Mouse (Mus musculus): Measurements from ENCODE around the gene Hoxc13.

DNA sequence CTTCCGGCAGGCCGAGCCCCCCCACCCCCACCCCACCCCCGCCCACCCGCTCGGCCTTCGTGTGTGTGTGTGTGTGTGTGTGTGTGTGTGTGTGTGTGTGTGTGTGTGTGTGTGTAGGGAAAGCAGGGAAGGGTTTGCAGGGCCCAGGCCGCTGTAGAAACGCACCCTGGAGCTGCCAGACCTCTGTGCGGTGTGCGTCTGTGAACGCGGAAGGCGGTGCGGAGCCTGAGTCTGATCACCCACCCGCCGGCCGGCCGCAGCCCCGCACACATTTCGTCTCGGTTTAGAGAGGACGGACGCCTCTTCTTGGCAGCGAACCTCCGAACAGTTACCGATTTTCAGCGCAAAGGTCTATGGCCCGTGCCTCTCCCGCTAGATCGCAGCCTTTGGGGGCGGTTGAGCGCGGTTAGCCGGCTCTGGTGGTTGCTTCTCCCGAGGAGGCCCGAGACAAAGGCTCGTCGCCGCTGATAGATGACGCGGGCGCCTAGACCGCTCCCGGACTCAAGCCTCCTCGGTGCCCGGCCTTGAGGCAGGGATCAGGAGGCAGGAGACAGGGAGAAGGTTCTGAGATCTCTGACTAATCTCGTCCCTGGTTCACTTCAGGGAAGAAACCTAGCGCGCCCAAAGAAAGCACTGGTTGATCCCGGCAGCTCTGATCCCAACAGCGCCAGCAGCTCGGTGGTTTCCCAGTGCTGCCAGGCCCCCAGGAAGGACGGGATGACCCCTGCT, 22.0 kb downstream of the Hoxc13 start:
- TF ChIP-seq POLR2A (IDR thresholded peaks at IDR 0.05; ENCODE audit: insufficient read depth, low read depth, low read length), result no peak
- no peak for TF ChIP-seq CTCF (IDR thresholded peaks at IDR 0.05; ENCODE audit: insufficient read depth, low read depth, low read length)
